Mouse (Mus musculus): Measurements from ENCODE around the gene Pth2. TPM values are rescaled to one million over a fixed set of nuclear protein-coding genes. Genes with fewer than 3 reads are reported as not detected.

Pth2 gene
- total RNA-seq (2012; rRNA removed), result not detected in 2 replicates
- total RNA-seq (2014; rRNA removed), result not detected in 2 replicates
- not detected in 2 replicates for polyA plus RNA-seq (2012; ENCODE audit: insufficient read length, low read depth)

DNA sequence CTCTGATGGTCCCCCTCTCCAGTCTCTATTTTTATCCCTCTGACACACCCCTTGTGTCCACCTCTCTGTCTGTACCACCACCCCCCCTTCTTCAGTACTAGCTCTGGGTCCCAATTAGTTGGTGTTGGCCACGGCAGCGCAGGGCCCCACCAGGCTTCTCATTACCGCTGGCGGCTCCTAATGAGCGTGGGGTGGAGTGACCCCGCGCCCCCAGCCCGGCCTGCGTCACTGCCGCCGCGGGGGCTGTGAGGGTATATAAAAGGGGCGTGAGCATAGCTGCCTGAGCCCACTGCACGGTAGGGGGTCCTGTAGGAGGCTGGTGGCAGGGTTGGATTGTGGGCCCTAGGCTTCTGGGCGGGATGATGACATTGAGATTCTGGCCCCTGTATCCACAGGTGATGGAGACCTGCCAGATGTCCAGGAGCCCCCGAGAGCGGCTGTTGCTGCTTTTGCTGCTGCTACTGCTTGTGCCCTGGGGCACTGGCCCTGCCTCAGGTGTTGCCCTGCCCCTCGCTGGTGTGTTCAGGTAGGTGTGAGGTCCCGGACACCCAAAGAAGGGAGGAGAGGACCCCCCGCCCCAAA is at the start of gene Pth2:
Pth2 (plus strand) TSS at position 100 of the 582 bp plus-strand sequence.
- Histone ChIP-seq H3K79me2 (replicated peaks; ENCODE audit: control insufficient read depth, extremely low read depth, insufficient read depth, poor library complexity, severe bottlenecking) (no peaks in the 10 kb centered on the region), H3K27me3 (replicated peaks) (peaks cover 95% of the 10 kb centered on the region), H3K27ac (ENCODE audit: insufficient read depth, low read depth) (no peak within 1 kb of the TSS), H3K4me3 (replicated peaks in 1 of 3; ENCODE audit: low read depth in 2 of 3, low read length in 2 of 3, poor library complexity in 1 of 3) (no peak within 1 kb of the TSS), H3K36me3 (replicated peaks in 1 of 2; ENCODE audit: control insufficient read depth in 1 of 2, insufficient read depth in 1 of 2, low read length in 1 of 2) (no peaks in the 10 kb centered on the region), H3K9ac (ENCODE audit: insufficient read depth, low read depth) (no peak within 1 kb of the TSS), H3K9me3 (replicated peaks; ENCODE audit: low read length) (peaks cover 2% of the 10 kb centered on the region), H3K4me1 (ENCODE audit: control insufficient read depth in 1 of 2, insufficient read depth in 2 of 2) (peaks cover 0 to 9% of the 10 kb centered on the region in 2 experiments; a peak in 2 of 4 replicates), H3K4me2 (ENCODE audit: insufficient read depth, low read depth, poor library complexity, severe bottlenecking) (0 out of 2 replicates have a peak within 1 kb of the TSS, but pooled peaks have one; percentile 56)
- no peak for TF ChIP-seq TBP (conservative IDR thresholded peaks at IDR 0.05; ENCODE audit: low read depth, low read length)
- TF ChIP-seq USF2 (conservative IDR thresholded peaks at IDR 0.05; ENCODE audit: low read depth, low read length), result no peak
- TF ChIP-seq MAZ (IDR thresholded peaks at IDR 0.05; ENCODE audit: low read depth, low read length), result no peak
- in situ Hi-C loops (cut with MboI; ENCODE audit: low pct_ligation_motif_present, low pct_unique_long_range_greater_than_20kb, low sequenced_read_pairs) (no loop called here), dilution Hi-C loops (cut with MboI; ENCODE audit: extremely low pct_ligation_motif_present, extremely low pct_unique_long_range_greater_than_20kb, low sequenced_read_pairs) (no loop called here)
- no peak for DNase-seq (ENCODE audit: extremely low read depth)

DNA sequence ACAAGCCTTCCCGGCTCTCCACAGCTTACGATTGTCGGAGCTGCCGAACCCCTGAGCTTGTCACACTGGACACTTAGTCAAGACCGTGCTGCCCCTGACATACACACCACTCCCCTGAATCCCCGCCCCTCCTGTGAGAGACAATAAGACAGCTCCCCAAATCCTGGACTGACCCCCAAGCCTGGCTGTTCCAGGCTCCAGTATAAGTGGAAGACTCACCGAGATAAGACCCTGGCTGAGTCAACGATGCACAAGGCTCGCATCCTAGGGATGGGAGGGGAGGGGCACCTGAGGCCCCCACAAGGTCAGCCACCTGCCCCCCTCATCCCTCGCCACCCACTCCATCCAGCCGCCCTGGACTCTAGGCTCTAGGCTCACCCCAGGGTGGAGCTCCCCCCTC is 48.9 kb upstream of the Pth2 start:
- no peak overlapping the region for H3K4me2 ChIP-seq (ENCODE audit: insufficient read depth, low read depth, poor library complexity, severe bottlenecking)
- in situ Hi-C loops (cut with MboI; ENCODE audit: low pct_ligation_motif_present, low pct_unique_long_range_greater_than_20kb, low sequenced_read_pairs) (no loop called here), dilution Hi-C loops (cut with MboI; ENCODE audit: extremely low pct_ligation_motif_present, extremely low pct_unique_long_range_greater_than_20kb, low sequenced_read_pairs) (no loop called here)
- H3K4me3 ChIP-seq (replicated peaks in 1 of 3; ENCODE audit: low read depth in 2 of 3, low read length in 2 of 3, poor library complexity in 1 of 3), result no peak overlapping the region
- peaks cover 4 to 35% of the 10 kb centered on the region in 2 experiments for H3K36me3 ChIP-seq (replicated peaks in 1 of 2; ENCODE audit: control insufficient read depth in 1 of 2, insufficient read depth in 1 of 2, low read length in 1 of 2)
- DNase-seq (ENCODE audit: extremely low read depth), result no peak
- TF ChIP-seq MXI1 (IDR thresholded peaks at IDR 0.05; ENCODE audit: low read depth, low read length), result no peak
- TF ChIP-seq ZC3H11A (IDR thresholded peaks at IDR 0.05; ENCODE audit: low read depth, low read length), result no peak
- TF ChIP-seq SMC3 (IDR thresholded peaks at IDR 0.05; ENCODE audit: low read depth, low read length), result no peak
- TF ChIP-seq MAX (IDR thresholded peaks at IDR 0.05; ENCODE audit: low read length), result no peak
- no peak for TF ChIP-seq POLR2A (IDR thresholded peaks at IDR 0.05; ENCODE audit: low read depth, low read length)
- no peak for TF ChIP-seq JUND (conservative IDR thresholded peaks at IDR 0.05; ENCODE audit: low read depth, low read length)
- TF ChIP-seq MAZ (IDR thresholded peaks at IDR 0.05; ENCODE audit: low read depth, low read length), result no peak
- no peak for TF ChIP-seq CHD2 (IDR thresholded peaks at IDR 0.05; ENCODE audit: low read length)
- TF ChIP-seq PAX5 (IDR thresholded peaks at IDR 0.05; ENCODE audit: low read length), result no peak
- no peak for TF ChIP-seq KAT2A (IDR thresholded peaks at IDR 0.05; ENCODE audit: insufficient replicate concordance, low read length)
- no peak for TF ChIP-seq RAD21 (IDR thresholded peaks at IDR 0.05; ENCODE audit: low read depth, low read length)
- peaks cover 3% of the 10 kb centered on the region for H3K9me3 ChIP-seq (replicated peaks; ENCODE audit: low read length)
- no peak overlapping the region for H3K9ac ChIP-seq (ENCODE audit: insufficient read depth, low read depth)
- peaks cover 7 to 30% of the 10 kb centered on the region in 2 experiments for H3K4me1 ChIP-seq (ENCODE audit: control insufficient read depth in 1 of 2, insufficient read depth in 2 of 2)
- peaks cover 17% of the 10 kb centered on the region for H3K79me2 ChIP-seq (replicated peaks; ENCODE audit: control insufficient read depth, extremely low read depth, insufficient read depth, poor library complexity, severe bottlenecking)
- H3K27ac ChIP-seq (ENCODE audit: insufficient read depth, low read depth), result no peak overlapping the region
- no peaks in the 10 kb centered on the region for H3K27me3 ChIP-seq (replicated peaks)
